Mouse (Mus musculus) lung, postnatal 0 days (tissue): ENCODE measurements around the gene Naf1.

Experiments used
- CTCF ChIP-seq: IDR thresholded peaks from 2 replicates; pipeline ENCODE4 v1.5.1; 2016; ENCODE audit warnings: antibody characterized with exemption, mild to moderate bottlenecking
- EP300 ChIP-seq: IDR thresholded peaks from 2 replicates; pipeline ENCODE4 v1.6.1; 2016; ENCODE audit warnings: antibody characterized with exemption, mild to moderate bottlenecking, control low read depth

DNA sequence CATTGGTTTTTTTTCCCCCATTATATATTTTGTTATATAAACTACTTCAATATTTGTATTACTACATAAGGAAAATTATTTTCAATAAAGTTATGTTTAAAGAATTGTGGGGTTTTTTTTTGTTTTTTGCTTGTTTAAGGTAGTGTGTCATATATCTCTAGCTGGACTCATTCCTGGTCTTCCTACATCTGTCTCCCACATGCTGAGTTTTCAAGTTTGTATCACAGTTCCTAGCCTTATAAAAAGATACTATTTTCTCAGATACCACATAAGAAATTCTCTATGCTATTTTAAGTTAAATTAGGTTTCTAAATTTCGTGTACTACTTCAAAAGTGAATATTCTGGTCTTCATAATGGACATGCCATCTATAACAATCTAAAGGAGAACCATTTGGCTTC lies 23.8 kb downstream of the Naf1 start:
- TF ChIP-seq CTCF (no peak), EP300 (no peak)
